Mouse (Mus musculus): ENCODE measurements around the gene Igsf9.

- TF ChIP-seq CTCF (IDR thresholded peaks at IDR 0.05 in 2 of 3, conservative IDR thresholded peaks at IDR 0.05 in 1 of 3; ENCODE audit: control insufficient read depth in 1 of 3, insufficient read depth in 1 of 3, low read depth in 2 of 3, low read length in 3 of 3, poor library complexity in 1 of 3, severe bottlenecking in 1 of 3) = no peak
- no peak for TF ChIP-seq JUND (IDR thresholded peaks at IDR 0.05; ENCODE audit: low read depth, low read length)
- TF ChIP-seq E2F4 (IDR thresholded peaks at IDR 0.05; ENCODE audit: borderline replicate concordance, low read depth, low read length) = no peak
- TF ChIP-seq HCFC1 (IDR thresholded peaks at IDR 0.05; ENCODE audit: low read depth, low read length) = no peak
- no peak for TF ChIP-seq BHLHE40 (IDR thresholded peaks at IDR 0.05; ENCODE audit: borderline replicate concordance, low read depth, low read length)
- no peak for TF ChIP-seq POLR2AphosphoS5 (IDR thresholded peaks at IDR 0.05; ENCODE audit: borderline replicate concordance, low read depth, low read length)
- TF ChIP-seq GATA1 (IDR thresholded peaks at IDR 0.05; ENCODE audit: low read depth, low read length) = no peak
- TF ChIP-seq MYC (IDR thresholded peaks at IDR 0.05; ENCODE audit: low read depth, low read length) = no peak
- no peak for TF ChIP-seq TBP (IDR thresholded peaks at IDR 0.05; ENCODE audit: low read depth, low read length)
Measured at GRCm38 (mm10) chr1:172440521-172440920, 41.1 kb upstream of the Igsf9 start.
